Mouse (Mus musculus): ENCODE measurements around the gene Echs1. TPM values are rescaled to one million over a fixed set of nuclear protein-coding genes. Genes with fewer than 3 reads are reported as not detected.

The Echs1 gene
- polyA plus RNA-seq, 1 experiment from 2014 or later, result 236 TPM

DNA sequence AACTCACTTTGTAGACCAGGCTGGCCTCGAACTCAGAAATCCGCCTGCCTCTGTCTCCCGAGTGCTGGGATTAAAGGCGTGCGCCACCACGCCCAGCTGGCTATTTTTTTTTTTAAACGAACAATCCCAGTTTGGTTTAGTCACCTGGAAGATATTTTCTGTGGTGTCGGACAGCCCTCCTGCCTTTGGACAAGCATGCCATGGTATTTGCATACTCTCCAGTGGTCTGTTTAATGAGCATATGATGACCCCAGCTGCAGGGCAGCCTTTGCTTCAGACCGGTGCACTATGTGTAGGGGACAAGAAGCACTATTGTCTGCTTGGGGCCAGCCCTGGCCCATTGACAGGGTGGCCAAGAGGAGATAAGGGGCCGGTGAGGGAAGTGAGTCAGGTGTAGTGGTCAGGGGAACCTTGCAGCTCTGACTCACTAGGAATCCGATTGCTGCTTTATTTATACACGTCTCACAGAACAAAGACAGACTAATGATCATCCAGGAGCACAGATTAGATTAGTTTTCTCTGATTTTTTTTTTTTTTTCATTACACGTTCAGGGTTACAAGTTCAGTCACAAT is 5.1 kb upstream of the Echs1 start:
- 79% methylated on average over 13 of the region's 13 CpGs for WGBS
- H3K27ac ChIP-seq, result no peak overlapping the region
- ATAC-seq (replicated peaks; ENCODE audit: low FRiP score, low read depth), result no peak

DNA sequence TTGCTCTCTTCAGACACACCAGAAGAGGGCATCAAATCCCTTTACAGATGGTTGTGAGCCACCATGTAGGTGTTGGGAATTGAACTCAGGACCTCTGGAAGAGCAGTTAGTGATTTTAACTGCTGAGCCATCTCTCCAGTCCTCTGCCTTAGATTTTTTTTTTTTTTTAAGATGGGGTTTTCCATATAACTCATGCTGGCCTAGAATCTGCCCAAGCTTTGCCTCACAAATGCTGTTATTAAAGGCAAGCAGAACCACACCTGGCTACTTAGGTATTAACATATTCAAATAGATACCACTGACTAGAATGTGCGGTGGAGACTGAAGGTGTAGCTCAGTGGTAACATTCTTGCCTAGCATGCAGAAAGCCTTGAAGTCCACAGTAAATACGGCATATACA is 4.2 kb upstream of the Echs1 start:
- no peak overlapping the region for H3K4me2 ChIP-seq (ENCODE audit: low read length)
- no peaks in the 10 kb centered on the region for H3K36me3 ChIP-seq (ENCODE audit: insufficient read depth, low read length)
- no peak overlapping the region for H3K9ac ChIP-seq (ENCODE audit: low read depth, low read length)
- WGBS, result 91% methylated on average over 2 of the region's 2 CpGs
- H3K27ac ChIP-seq, result no peak overlapping the region
- H3K27me3 ChIP-seq (ENCODE audit: insufficient read depth, low read length), result no peaks in the 10 kb centered on the region
- DNase-seq (ENCODE audit: low spot score) (no peak), ATAC-seq (replicated peaks; ENCODE audit: low FRiP score, low read depth) (no peak)
- H3K9me3 ChIP-seq (replicated peaks; ENCODE audit: low read length), result no peaks in the 10 kb centered on the region
- no peaks in the 10 kb centered on the region; the same call in 1 of the 2 replicates for H3K4me1 ChIP-seq (replicated peaks; ENCODE audit: insufficient read depth, low read length)
- TF ChIP-seq CTCF (IDR thresholded peaks at IDR 0.05; ENCODE audit: low read depth), result no peak
- H3K4me3 ChIP-seq (replicated peaks; ENCODE audit: low read depth, low read length), result no peak overlapping the region

More for the DNA sequence above, 5.1 kb upstream of the Echs1 start:
- no peak for TF ChIP-seq CTCF (IDR thresholded peaks at IDR 0.05; ENCODE audit: low read depth)
- Histone ChIP-seq H3K9ac (ENCODE audit: low read depth, low read length) (no peak overlapping the region), H3K4me3 (replicated peaks; ENCODE audit: low read depth, low read length) (no peak overlapping the region), H3K4me2 (ENCODE audit: low read length) (no peak overlapping the region), H3K4me1 (replicated peaks; ENCODE audit: insufficient read depth, low read length) (no peaks in the 10 kb centered on the region; the same call in 1 of the 2 replicates), H3K27me3 (ENCODE audit: insufficient read depth, low read length) (no peaks in the 10 kb centered on the region), H3K9me3 (replicated peaks; ENCODE audit: low read length) (no peaks in the 10 kb centered on the region), H3K36me3 (ENCODE audit: insufficient read depth, low read length) (no peaks in the 10 kb centered on the region)
- no peak for DNase-seq (ENCODE audit: low spot score)

DNA sequence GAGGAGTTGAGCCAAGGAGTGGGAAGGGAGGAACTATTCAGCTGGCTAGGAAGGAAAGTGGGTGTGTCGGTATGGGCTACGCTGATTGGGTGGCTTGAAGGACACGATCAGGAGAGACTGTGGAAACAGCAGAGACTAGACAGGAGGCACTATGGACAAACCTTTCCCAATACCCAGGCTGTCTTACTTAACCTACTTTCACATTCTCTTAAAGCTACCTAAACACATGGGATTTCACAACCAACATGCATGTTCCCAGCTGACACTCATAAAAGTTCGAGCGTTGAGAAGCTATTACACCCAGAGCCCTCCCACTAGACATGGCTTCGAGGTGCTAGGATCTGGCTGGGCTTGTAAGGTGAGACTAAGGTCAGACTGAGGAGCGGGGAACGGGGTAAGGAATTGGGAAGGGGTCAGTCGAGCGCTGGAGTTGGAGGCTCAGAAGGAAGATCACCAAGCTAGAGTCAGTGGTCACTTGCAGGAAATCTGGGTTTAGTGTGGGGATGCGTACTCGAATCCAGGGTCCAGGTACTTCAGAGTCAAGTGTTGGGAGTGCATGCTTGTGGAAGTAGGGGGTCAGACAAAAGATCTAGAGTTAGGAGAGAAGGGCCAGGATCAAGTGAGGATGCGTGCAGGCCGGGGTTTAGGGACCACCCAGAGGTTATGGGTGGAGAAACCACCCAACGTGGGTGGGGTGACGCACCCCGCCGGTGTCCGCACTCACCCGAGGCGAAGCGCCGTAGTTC is 520 bp downstream of the Echs1 start, which contains the start of gene Paox:
TSS of gene Paox (plus strand) at position 217 of the 746 bp plus-strand sequence.
- peak within 1 kb of the TSS; percentile 80 for H3K9ac ChIP-seq (ENCODE audit: low read depth, low read length)
- H3K4me3 ChIP-seq (replicated peaks; ENCODE audit: low read depth, low read length), result peak within 1 kb of the TSS; percentile 70
- peak; percentile 86 for DNase-seq (ENCODE audit: low spot score)
- under 1% methylated on average over 23 of the region's 23 CpGs for WGBS
- no peaks in the 10 kb centered on the region for H3K9me3 ChIP-seq (replicated peaks; ENCODE audit: low read length)
- peak within 1 kb of the TSS; percentile 93 for H3K27ac ChIP-seq
- peak within 1 kb of the TSS; percentile 70 for H3K4me2 ChIP-seq (ENCODE audit: low read length)
- peaks cover 18% of the 10 kb centered on the region for H3K36me3 ChIP-seq (ENCODE audit: insufficient read depth, low read length)
- no peaks in the 10 kb centered on the region for H3K27me3 ChIP-seq (ENCODE audit: insufficient read depth, low read length)
- ATAC-seq (replicated peaks; ENCODE audit: low FRiP score, low read depth), result peak; percentile 83
- TF ChIP-seq CTCF (IDR thresholded peaks at IDR 0.05; ENCODE audit: low read depth), result no peak
- H3K4me1 ChIP-seq (replicated peaks; ENCODE audit: insufficient read depth, low read length), result no peaks in the 10 kb centered on the region; the same call in 1 of the 2 replicates

DNA sequence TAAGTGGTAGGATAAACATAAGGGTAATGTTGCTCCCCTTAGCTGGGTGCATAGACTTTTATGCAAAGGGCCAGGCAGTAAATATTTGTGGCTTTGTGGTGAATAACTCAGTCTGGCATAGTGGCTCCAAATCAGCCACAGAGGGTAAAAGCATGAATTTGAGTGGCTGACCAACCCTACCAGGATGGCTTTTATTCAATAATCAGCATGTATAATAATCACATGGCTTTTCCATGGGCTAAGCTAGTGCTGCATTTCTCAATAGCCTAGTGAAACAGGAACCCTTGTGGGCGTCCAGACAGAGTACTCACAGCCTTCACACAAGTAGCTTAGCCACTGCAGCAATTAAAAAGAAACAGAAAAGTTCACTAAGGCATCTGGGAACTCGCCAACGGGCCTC is 4.3 kb downstream of the Echs1 start:
- no peak for DNase-seq (ENCODE audit: low spot score)
- Histone ChIP-seq H3K27ac (no peak overlapping the region), H3K9ac (ENCODE audit: low read depth, low read length) (no peak overlapping the region), H3K4me3 (replicated peaks; ENCODE audit: low read depth, low read length) (no peak overlapping the region), H3K4me1 (replicated peaks; ENCODE audit: insufficient read depth, low read length) (no peaks in the 10 kb centered on the region; the same call in 1 of the 2 replicates), H3K27me3 (ENCODE audit: insufficient read depth, low read length) (no peaks in the 10 kb centered on the region), H3K36me3 (ENCODE audit: insufficient read depth, low read length) (peaks cover 53% of the 10 kb centered on the region), H3K4me2 (ENCODE audit: low read length) (no peak overlapping the region), H3K9me3 (replicated peaks; ENCODE audit: low read length) (no peaks in the 10 kb centered on the region)
- ATAC-seq (replicated peaks; ENCODE audit: low FRiP score, low read depth), result no peak
- no peak for TF ChIP-seq CTCF (IDR thresholded peaks at IDR 0.05; ENCODE audit: low read depth)
- 71% methylated on average over 3 of the region's 3 CpGs for WGBS

DNA sequence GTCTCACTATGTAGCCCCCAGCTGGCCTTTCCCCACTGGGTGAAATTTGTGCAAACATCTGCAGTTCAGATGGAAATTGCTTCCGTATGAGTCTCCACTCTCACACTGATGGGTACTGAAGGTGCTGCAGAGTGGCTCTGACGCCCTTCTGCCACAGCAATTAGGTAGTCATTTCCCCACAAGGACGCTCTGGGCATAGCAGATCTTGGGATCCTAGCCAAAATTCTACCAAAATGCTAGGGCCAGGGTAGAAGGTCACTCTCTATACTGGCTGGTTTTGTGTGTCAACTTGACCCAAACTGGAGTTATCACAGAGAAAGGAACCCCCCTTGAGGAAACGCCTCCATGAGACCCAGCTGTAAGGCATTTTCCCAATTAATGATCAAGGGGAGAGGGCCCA is 12.3 kb downstream of the Echs1 start:
- Histone ChIP-seq H3K9ac (ENCODE audit: low read depth, low read length) (no peak overlapping the region), H3K4me2 (ENCODE audit: low read length) (no peak overlapping the region), H3K9me3 (replicated peaks; ENCODE audit: low read length) (no peaks in the 10 kb centered on the region), H3K27ac (no peak overlapping the region), H3K4me3 (replicated peaks; ENCODE audit: low read depth, low read length) (no peak overlapping the region), H3K4me1 (replicated peaks; ENCODE audit: insufficient read depth, low read length) (peaks cover 4% of the 10 kb centered on the region; the same call in 1 of the 2 replicates), H3K36me3 (ENCODE audit: insufficient read depth, low read length) (peaks cover 31% of the 10 kb centered on the region), H3K27me3 (ENCODE audit: insufficient read depth, low read length) (no peaks in the 10 kb centered on the region)
- no peak for TF ChIP-seq CTCF (IDR thresholded peaks at IDR 0.05; ENCODE audit: low read depth)
- DNase-seq (ENCODE audit: low spot score) (no peak), ATAC-seq (replicated peaks; ENCODE audit: low FRiP score, low read depth) (no peak)
- WGBS, result 71% methylated on average over 4 of the region's 4 CpGs

DNA sequence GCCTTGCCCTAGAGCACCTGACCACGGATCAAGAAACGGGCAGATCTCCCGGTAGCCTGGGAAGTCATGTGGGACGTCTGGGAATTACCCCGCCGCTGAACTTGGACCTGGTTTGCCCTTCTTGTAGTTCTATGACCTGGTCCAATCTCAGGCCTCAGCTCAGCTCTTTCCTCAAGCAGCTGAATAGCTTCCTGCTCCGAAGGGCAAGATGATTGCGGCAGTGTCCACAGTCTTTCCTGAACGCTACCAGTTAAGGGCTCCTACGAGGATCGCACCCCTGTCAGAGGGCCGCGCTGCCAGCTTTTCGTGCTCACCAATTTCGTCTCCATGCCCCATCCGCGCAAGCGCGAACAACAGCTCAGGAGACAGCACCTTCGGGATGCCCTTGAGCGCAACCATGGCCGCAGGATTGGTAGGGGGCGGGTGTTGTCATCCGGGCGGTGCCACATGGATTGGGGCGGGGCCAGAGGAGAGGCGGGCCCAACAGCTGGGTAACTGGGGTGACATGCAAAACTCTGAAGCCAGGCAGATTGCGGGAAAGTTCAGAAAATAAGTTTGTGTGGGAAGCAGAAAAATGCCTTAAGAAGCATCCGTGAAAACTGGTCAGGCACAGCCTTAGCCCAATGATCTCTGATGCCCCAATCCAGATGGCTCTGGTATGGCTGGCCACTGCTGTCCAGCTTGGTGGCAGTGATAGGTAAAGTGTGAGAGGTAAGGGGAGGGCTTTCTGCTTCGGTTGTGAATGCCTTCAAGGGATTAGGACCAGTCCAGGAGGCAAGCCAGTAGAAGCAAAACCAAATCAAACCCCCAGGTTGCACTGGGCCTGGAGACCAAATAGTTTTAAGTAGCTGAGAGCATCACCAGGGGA is 14.0 kb downstream of the Echs1 start, which contains the start of gene Fuom:
TSS of gene Fuom (minus strand) at position 449 of the 868 bp plus-strand sequence.
- peak within 1 kb of the TSS; percentile 68 for H3K27ac ChIP-seq

More for the DNA sequence above, 14.0 kb downstream of the Echs1 start, which contains the start of gene Fuom:
- TF ChIP-seq CTCF (IDR thresholded peaks at IDR 0.05; ENCODE audit: low read depth), result no peak
- H3K9ac ChIP-seq (ENCODE audit: low read depth, low read length), result peak within 1 kb of the TSS; percentile 59; the same call in 1 of the 2 replicates
- WGBS, result under 1% methylated on average over 30 of the region's 30 CpGs
- peak; percentile 93 for ATAC-seq (replicated peaks; ENCODE audit: low FRiP score, low read depth)
- H3K36me3 ChIP-seq (ENCODE audit: insufficient read depth, low read length), result 0 out of 2 replicates have a peak, but pooled peaks cover 15% of the 10 kb centered on the region
- H3K9me3 ChIP-seq (replicated peaks; ENCODE audit: low read length), result no peaks in the 10 kb centered on the region
- H3K4me1 ChIP-seq (replicated peaks; ENCODE audit: insufficient read depth, low read length), result peaks cover 4% of the 10 kb centered on the region; the same call in 1 of the 2 replicates
- H3K4me3 ChIP-seq (replicated peaks; ENCODE audit: low read depth, low read length), result peak within 1 kb of the TSS; percentile 48
- DNase-seq (ENCODE audit: low spot score), result peak; percentile 88
- no peaks in the 10 kb centered on the region for H3K27me3 ChIP-seq (ENCODE audit: insufficient read depth, low read length)
- peak within 1 kb of the TSS; percentile 67 for H3K4me2 ChIP-seq (ENCODE audit: low read length)

Data from kidney, postnatal 0 days (tissue).